Mouse (Mus musculus): ENCODE data around the gene Gm10570.

- TF ChIP-seq POLR2A (IDR thresholded peaks at IDR 0.05; ENCODE audit: control insufficient read depth in 1 of 2, insufficient read depth in 1 of 2, low read depth in 1 of 2, low read length in 2 of 2, poor library complexity in 1 of 2) (no peak), E2F4 (IDR thresholded peaks at IDR 0.05; ENCODE audit: borderline replicate concordance, low read depth, low read length) (no peak), CTCF (IDR thresholded peaks at IDR 0.05 in 2 of 3, conservative IDR thresholded peaks at IDR 0.05 in 1 of 3; ENCODE audit: control insufficient read depth in 1 of 3, insufficient read depth in 1 of 3, low read depth in 2 of 3, low read length in 3 of 3, poor library complexity in 1 of 3, severe bottlenecking in 1 of 3) (no peak)
These were observed 34.0 kb downstream of the Gm10570 start for GRCm38 (mm10) chr4:130274346-130275015.

Data from MEL (cell line).